Mouse (Mus musculus) liver, embryonic 11.5 days (tissue): ENCODE results near the gene Clba1. TPM values are rescaled to one million over a fixed set of nuclear protein-coding genes. Genes with fewer than 3 reads are reported as not detected.
A peak's percentile ranks its signal among the peaks of the same experiment; 100 is the strongest.

Experiments
- ATAC-seq: fragments of 200-750 bp; cut with Nextera tagmentation; replicated peaks from 2 replicates; pipeline ENCODE4 v1.8.0; 2017; ENCODE audit warnings: moderate number of reproducible peaks, mild to moderate bottlenecking, moderate TSS enrichment, moderate library complexity; ENCODE audit not compliant: low FRiP score
- DNase-seq: peaks from one replicate; pipeline ENCODE4 v3.0.0-alpha.2; 2017; ENCODE audit warnings: low spot score
- H3K27ac ChIP-seq: fragments of 300-500 bp; sonication (generic); 2 replicates; pipeline ENCODE4 v1.5.1; 2014; ENCODE audit warnings: mild to moderate bottlenecking, low read depth, low read length, control low read depth
- H3K27me3 ChIP-seq: fragments of 300-500 bp; sonication (generic); replicated peaks from 2 replicates; pipeline ENCODE4 v1.6.1; 2014; ENCODE audit warnings: low read length, mixed read lengths; ENCODE audit not compliant: control insufficient read depth, insufficient read depth
- H3K36me3 ChIP-seq: fragments of 300-500 bp; sonication (generic); 2 replicates; pipeline ENCODE4 v1.6.1; 2014; ENCODE audit warnings: mild to moderate bottlenecking, low read length, moderate library complexity, mixed read lengths; ENCODE audit not compliant: control insufficient read depth, insufficient read depth
- H3K4me1 ChIP-seq: fragments of 300-500 bp; sonication (generic); replicated peaks from 2 replicates; pipeline ENCODE4 v1.6.1; 2014; ENCODE audit warnings: low read length, mixed read lengths; ENCODE audit not compliant: control insufficient read depth, insufficient read depth
- H3K4me2 ChIP-seq: fragments of 300-500 bp; sonication (generic); 2 replicates; pipeline ENCODE4 v1.6.1; 2014; ENCODE audit warnings: mild to moderate bottlenecking, control low read depth, moderate library complexity
- H3K4me3 ChIP-seq: fragments of 300-500 bp; sonication (generic); 2 replicates; pipeline ENCODE4 v1.5.1; 2014; ENCODE audit warnings: low read depth, low read length, control low read depth
- H3K9ac ChIP-seq: fragments of 300-500 bp; sonication (generic); 2 replicates; pipeline ENCODE4 v1.6.1; 2014; ENCODE audit warnings: low read depth, low read length, control low read depth
- H3K9me3 ChIP-seq: fragments of 300-500 bp; sonication (generic); 2 replicates; pipeline ENCODE4 v1.6.1; 2016; ENCODE audit warnings: low read length, inconsistent platforms, mixed read lengths; ENCODE audit not compliant: control insufficient read depth
- WGBS: fragments of 180-500 bp; shearing (Covaris S2); extraction: QIAGEN DNeasy Blood & Tissue Kit; methylation state at CpG from one replicate; pipeline ENCODE4 v1.1.7; 2014; 5-methylcytosine and 5-hydroxymethylcytosine counted together
- polyA plus RNA-seq: library from polyadenylated mRNA; unstranded; fragments of >200 nt; fragmentation: Nextera tagmentation; extraction: Ambion mirVana; gene quantifications from 2 replicates; pipeline ENCODE4 v1.2.1, GENCODE M21; 2014

Gene Clba1
- polyA plus RNA-seq, 1 experiment from 2014 or later = 2.2 TPM

DNA sequence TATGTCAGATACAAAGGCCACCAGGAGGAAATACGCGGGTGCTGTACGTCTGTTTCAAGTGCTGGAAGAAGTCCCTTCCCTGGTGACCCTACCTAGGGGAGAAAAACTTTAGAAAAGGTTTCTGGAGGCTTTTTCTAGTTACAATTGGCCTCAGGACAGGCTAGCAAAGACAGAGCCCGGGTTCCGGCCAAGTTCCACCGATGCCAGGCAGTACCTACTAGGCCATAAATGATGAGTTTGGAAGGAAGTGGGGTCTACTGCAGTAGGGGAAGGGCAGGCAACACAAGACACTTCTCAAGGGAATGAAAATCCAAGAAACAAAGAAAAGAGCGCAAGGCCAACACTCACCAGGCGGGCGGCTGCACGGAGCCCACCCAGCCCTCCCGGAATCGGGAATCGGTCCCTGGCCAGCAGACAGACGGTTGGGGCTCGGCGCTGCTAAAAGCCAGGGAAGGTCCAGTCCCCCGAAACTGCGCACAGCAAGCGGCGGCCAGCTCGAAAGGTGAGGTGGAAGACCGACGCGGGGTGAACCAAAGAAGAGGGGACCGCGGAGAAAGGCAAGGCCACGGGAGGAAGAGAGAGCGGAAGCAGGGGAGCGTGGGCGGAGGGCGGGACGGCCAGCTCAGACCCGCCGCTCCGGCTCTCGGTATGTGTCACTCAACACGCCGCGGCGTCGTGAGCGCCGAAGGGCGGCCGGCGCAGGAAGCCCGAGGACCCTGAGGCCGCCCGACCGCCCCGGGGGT lies 19.9 kb downstream of the Clba1 start:
- H3K27me3 ChIP-seq = no peaks in the 10 kb centered on the region
- H3K4me3 ChIP-seq = peak overlapping the region; percentile 98
- no peak for DNase-seq
- WGBS = under 1% methylated on average over 44 of the region's 51 CpGs
- peaks cover 44% of the 10 kb centered on the region for H3K4me1 ChIP-seq
- H3K9me3 ChIP-seq = no peaks in the 10 kb centered on the region
- peak overlapping the region; percentile 99 for H3K9ac ChIP-seq
- peak overlapping the region; percentile 95 for H3K4me2 ChIP-seq
- peak overlapping the region; percentile 93 for H3K27ac ChIP-seq
- peak; percentile 77 for ATAC-seq
- peaks cover 6% of the 10 kb centered on the region for H3K36me3 ChIP-seq

DNA sequence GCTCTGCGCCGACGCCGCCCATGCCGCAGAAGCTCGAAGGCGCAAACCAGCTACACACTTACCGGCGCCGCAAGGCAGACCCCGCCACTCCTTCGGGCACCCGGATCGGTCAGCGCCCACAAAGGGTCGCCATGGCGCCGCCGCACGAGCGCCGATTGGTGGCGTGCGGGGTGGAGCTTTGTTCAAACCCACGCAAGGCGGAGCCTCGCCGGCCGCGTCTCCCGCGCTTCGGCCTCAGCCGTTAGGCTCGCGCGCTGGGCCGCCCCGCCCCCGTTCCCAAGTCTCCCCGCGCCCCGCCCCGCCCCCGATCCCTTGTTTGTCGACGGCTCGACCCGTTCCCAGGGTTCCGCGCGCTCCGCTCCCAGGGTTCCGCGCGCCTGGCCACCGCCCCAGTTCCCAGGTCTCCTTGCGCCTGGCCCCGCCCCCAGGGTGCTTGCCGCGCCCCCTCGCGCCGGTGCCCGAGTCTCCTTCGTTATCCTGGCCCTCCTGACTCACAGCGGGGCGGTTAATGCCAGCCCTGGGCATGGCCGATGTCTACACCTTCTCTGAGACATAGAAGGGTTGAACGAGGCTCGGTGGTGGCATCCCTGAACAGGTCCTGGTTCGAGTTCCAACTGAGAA lies 20.6 kb downstream of the Clba1 start, which contains the start of gene Cdca4:
Cdca4 (minus strand) TSS at position 180 of the 621 bp plus-strand sequence.
- ATAC-seq (peak; percentile 94), DNase-seq (peak; percentile 99)
- Histone ChIP-seq H3K4me2 (peak within 1 kb of the TSS; percentile 95), H3K4me1 (peaks cover 41% of the 10 kb centered on the region), H3K27ac (peak within 1 kb of the TSS; percentile 93), H3K9me3 (no peaks in the 10 kb centered on the region), H3K27me3 (no peaks in the 10 kb centered on the region), H3K4me3 (peak within 1 kb of the TSS; percentile 98), H3K9ac (peak within 1 kb of the TSS; percentile 99), H3K36me3 (peaks cover 6% of the 10 kb centered on the region)
- WGBS = under 1% methylated on average over 72 of the region's 72 CpGs

DNA sequence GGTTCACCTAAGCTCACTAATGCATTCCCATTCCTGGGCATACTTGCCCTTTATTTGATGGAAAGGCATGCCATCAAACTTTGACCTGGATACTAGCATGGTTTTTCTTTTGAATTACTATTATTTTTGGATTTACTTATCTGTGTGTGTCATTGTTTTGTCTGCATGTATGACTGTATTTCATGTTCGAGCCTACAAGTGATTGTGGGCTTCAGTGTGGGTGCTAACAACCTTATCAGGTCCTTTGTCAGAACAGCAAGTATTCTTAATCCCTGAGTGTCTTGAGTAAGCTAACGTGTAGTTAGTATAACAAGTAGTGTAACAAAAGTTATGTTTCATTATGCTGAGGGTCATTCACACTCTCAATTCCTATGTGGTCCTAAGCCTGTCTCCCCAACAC lies 21.4 kb downstream of the Clba1 start:
- Histone ChIP-seq H3K27me3 (no peaks in the 10 kb centered on the region), H3K9me3 (no peaks in the 10 kb centered on the region), H3K4me3 (peak overlapping the region; percentile 98), H3K4me1 (peaks cover 34% of the 10 kb centered on the region), H3K36me3 (peaks cover 4% of the 10 kb centered on the region), H3K9ac (peak overlapping the region; percentile 82), H3K27ac (peak overlapping the region; percentile 61), H3K4me2 (peak overlapping the region; percentile 79)
- DNase-seq (no peak), ATAC-seq (no peak)
- 29% methylated on average over 2 of the region's 2 CpGs for WGBS

DNA sequence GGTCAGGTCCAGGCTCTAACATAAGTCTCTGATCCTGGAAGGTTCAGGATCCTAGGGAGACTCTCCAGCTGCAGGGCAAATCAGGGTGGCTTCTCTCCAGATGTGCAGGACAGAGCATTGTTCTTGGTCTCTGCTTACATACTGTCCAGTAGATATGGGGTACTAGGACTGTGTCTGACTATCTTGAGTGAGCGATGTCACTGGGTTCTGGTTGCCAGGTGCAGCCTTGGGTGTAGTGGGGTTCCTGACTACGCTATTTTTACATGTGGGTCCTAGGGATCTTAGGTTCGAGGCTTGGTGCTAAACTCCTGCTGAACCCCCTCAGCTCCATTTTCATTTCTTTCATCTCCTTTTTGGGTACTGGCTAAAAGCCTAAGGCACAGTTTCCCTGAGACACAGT lies 21.8 kb downstream of the Clba1 start:
- Histone ChIP-seq H3K27ac (no peak overlapping the region; the same call in 1 of the 2 replicates), H3K4me3 (peak overlapping the region; percentile 98), H3K4me1 (peaks cover 32% of the 10 kb centered on the region), H3K36me3 (peaks cover 4% of the 10 kb centered on the region), H3K4me2 (peak overlapping the region; percentile 79), H3K9me3 (no peaks in the 10 kb centered on the region), H3K9ac (peak overlapping the region; percentile 82), H3K27me3 (no peaks in the 10 kb centered on the region)
- ATAC-seq (no peak), DNase-seq (no peak)
- 90% methylated on average over 3 of the region's 3 CpGs for whole genome bisulfite sequencing

DNA sequence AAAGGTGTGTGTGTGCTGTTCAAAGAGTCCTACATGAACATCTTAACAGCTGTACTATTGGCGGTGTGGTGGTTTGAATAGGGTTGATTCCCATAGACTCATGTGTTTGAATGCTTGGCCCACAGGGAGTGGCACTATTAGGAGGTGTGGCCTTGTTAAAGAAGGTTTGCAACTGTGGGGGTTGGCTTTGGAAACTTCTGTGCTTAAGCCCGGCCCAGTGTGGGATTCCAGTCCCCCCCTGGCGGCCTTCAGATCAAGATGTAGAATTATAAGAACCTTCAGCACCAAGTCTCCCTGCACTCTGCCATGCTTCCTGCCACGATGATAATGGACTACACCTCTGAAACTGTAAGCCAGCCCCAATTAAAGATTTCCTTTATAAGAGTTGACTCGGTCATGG lies 23.7 kb downstream of the Clba1 start:
- no peak overlapping the region for H3K4me2 ChIP-seq
- no peak overlapping the region for H3K27ac ChIP-seq
- peaks cover 18% of the 10 kb centered on the region for H3K4me1 ChIP-seq
- H3K4me3 ChIP-seq = no peak overlapping the region
- DNase-seq (no peak), ATAC-seq (no peak)
- H3K27me3 ChIP-seq = no peaks in the 10 kb centered on the region
- no peak overlapping the region for H3K9ac ChIP-seq
- H3K36me3 ChIP-seq = no peaks in the 10 kb centered on the region; the same call in none of the 2 replicates
- 90% methylated on average over 5 of the region's 5 CpGs for WGBS
- no peaks in the 10 kb centered on the region for H3K9me3 ChIP-seq

DNA sequence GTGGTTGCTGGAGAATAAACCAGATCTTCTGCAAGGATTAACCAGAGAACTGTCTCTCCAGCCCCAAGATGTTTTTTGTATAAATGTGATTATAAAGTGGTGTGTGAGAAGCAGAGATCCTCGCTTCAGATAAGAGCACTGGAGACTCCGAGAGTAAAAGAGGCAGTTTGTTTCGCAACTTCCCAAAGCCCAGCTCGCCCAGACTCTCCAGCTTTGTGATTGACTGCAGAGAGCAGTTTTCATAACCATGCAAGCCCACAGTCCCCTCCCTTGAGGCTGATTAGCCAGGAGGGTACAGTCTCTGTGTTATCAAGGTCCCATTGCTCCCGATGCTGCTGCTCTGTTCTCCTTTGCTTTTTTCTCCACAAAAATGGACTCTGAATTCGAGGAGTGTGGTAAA lies 24.8 kb downstream of the Clba1 start:
- H3K4me2 ChIP-seq = no peak overlapping the region
- no peak overlapping the region for H3K27ac ChIP-seq
- H3K27me3 ChIP-seq = no peaks in the 10 kb centered on the region
- H3K9me3 ChIP-seq = no peaks in the 10 kb centered on the region
- no peak for ATAC-seq
- WGBS = 37% methylated on average over 6 of the region's 6 CpGs
- no peaks in the 10 kb centered on the region; the same call in 1 of the 2 replicates for H3K36me3 ChIP-seq
- peaks cover 11% of the 10 kb centered on the region for H3K4me1 ChIP-seq
- H3K4me3 ChIP-seq = no peak overlapping the region
- no peak overlapping the region for H3K9ac ChIP-seq
- DNase-seq = no peak

DNA sequence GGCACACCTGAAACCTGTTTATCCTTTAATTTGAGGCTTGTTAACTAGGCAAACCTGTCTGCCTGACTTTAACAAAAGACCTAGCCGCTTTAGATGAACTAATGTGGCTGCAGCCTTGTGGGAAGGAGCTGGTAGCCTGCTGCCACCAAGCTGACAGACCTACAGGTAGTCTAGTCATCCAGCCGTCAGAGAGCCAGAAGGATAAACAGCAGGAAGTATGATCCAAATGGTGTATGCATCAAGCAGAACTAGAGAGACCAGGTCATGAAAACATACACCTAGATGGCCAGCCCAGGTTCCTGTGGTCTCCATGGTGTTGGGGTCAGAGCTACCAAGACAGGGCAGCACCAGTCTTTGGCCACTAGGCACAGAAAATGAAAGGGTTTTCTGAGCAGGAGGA lies 26.3 kb downstream of the Clba1 start:
- Histone ChIP-seq H3K9ac (no peak overlapping the region), H3K4me2 (no peak overlapping the region), H3K27ac (no peak overlapping the region), H3K27me3 (no peaks in the 10 kb centered on the region), H3K9me3 (no peaks in the 10 kb centered on the region; the same call in 1 of the 2 replicates), H3K4me1 (peaks cover 11% of the 10 kb centered on the region), H3K4me3 (no peak overlapping the region), H3K36me3 (no peaks in the 10 kb centered on the region; the same call in 1 of the 2 replicates)
- ATAC-seq (no peak), DNase-seq (no peak)
- WGBS = 64% methylated on average over 2 of the region's 2 CpGs

DNA sequence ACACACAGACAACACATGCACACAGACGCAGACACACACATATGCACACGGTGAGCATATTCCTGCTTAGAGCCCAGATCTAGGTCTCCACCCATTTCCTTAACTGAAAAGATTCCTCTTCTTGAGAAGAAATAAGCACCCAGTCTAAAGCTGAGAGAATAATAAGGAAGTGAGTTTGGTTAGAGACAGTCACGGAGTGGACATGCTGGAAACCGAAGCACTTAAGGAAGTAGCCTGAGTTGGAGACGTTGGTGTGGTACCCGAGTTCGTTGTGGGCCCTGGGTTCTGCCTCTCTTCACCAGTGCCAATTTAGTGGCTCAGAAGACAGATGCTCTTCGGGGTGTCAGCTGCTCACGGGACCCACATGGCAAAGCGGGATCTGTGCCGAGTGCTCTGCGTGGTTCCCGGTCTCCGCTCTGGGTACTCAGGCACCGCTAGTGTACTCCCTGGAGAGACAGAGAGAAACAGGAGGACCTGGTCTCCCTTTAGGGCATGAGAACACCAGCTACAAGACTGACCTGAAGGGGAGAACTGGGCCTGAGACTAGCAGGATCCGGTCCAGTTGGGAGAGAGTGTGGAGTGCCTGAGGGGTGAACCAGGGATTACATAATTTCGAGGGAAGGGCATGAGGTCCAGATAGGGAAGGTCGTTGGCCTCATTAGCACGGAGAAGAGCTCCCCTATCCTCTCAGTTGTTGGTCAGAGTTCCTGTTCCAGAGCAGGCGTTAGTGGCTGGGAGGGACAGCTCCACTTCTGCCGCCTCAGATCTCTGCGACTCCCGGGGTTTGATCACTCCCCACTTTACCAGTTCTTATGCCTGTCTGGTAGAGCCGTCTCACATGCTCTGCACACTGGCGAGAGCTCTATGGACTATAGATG lies 31.7 kb downstream of the Clba1 start:
- Histone ChIP-seq H3K27me3 (no peaks in the 10 kb centered on the region), H3K36me3 (no peaks in the 10 kb centered on the region), H3K4me3 (no peak overlapping the region), H3K4me1 (no peaks in the 10 kb centered on the region), H3K9me3 (no peaks in the 10 kb centered on the region; the same call in 1 of the 2 replicates), H3K27ac (no peak overlapping the region), H3K4me2 (no peak overlapping the region), H3K9ac (no peak overlapping the region)
- DNase-seq = no peak
- ATAC-seq = no peak
- 63% methylated on average over 25 of the region's 25 CpGs for WGBS
